Mouse (Mus musculus): ENCODE data around the gene Opa3. TPM values are rescaled to one million over a fixed set of nuclear protein-coding genes. Genes with fewer than 3 reads are reported as not detected.

The Opa3 gene
- polyA plus RNA-seq (2012; rRNA removed), result 18.1 and 19.4 TPM in 2 replicates

- DNase-seq (ENCODE audit: low spot score), result peak; percentile 95
These were observed at the start of gene Opa3 for GRCm38 (mm10) chr7:19227883-19228792. Gene Opa3, plus strand, starts transcription at chr7:19228334.

GRCm38 (mm10) chr7:19178443-19179092 lies 49.6 kb upstream of the Opa3 start:
- DNase-seq (ENCODE audit: low spot score), result peak; percentile 67

GRCm38 (mm10) chr7:19179173-19179572 lies 49.0 kb upstream of the Opa3 start:
- no peak for DNase-seq (ENCODE audit: low spot score)

DNA sequence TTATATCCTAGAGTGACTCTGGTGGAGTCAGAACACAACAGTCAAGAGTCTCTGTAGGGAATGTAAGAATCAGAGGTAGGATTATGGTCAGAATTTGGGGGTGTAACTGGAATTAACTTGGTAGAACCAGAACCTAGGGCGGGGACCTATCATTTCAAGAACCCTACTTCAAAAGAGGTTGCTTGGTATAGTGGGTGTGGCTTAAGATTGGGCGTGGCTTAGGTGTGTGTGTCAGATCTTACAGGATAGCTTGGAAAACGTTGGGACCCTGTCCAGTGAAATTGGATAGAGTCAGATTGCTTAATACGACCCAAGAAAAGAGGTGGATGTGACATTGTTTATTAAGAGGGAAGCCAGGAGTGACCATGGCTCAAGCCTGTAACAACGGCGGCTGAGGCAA lies 48.2 kb upstream of the Opa3 start:
- no peak for DNase-seq (ENCODE audit: low spot score)

GRCm38 (mm10) chr7:19180862-19181429 lies 47.2 kb upstream of the Opa3 start:
- DNase-seq (ENCODE audit: low spot score), result no peak

DNA sequence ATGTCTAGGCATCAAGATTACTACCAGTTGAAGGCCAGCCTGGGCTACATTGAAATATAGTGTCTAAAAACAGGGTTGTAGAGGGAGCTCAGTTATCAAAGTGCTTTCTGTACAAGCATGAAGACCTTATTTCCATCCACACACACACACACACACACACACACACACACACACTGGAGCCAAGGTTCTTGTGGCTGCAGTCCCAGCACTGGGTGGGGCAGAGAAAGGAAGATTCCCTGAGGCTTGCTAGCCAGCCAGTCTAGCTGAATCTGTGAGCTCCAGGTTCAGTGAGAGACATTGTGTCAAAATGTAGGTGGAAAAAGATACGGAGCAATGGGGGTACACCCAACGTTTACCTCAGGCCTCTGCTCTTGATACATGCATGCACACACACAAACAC lies 43.9 kb upstream of the Opa3 start:
- no peak for DNase-seq (ENCODE audit: low spot score)

DNA sequence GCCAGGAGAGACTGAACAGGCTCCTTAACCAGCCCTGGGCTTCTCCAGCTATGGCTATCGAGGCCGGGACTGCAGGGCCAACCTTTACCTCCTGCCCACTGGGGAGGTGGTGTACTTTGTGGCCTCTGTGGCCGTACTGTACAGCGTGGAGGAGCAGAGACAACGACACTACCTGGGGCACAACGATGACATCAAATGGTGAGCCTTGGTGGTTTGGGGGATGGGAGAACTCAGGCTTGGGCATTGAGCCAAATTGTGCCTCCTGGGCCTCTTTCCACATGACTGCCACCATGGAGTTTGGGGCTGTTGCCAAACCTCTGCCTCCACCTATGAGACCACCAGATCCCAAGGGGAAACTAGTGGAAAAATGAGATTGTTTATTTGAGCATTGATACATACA lies 43.4 kb upstream of the Opa3 start:
- no peak for DNase-seq (ENCODE audit: low spot score)

DNA sequence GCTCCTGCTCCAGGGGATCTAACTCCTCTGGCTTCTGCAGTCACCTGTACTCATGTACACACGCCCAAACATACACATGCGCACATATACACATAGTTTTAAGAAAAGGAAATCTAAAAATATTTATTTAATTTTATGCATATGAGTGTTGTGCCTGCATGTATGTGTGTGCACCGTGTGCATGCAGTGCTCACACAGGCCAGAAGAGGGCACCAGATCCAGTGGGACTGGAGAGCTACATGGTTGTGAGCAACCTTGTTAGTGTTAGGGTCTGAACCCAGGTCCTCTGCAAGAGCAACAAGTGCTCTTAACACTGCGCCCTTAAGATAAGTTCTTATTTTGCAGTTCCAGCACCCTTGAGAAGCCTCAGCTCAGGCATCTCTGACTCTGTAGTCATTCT lies 33.5 kb upstream of the Opa3 start:
- no peak for DNase-seq (ENCODE audit: low spot score)

GRCm38 (mm10) chr7:19196676-19197075 lies 31.5 kb upstream of the Opa3 start:
- DNase-seq (ENCODE audit: low spot score), result no peak

DNA sequence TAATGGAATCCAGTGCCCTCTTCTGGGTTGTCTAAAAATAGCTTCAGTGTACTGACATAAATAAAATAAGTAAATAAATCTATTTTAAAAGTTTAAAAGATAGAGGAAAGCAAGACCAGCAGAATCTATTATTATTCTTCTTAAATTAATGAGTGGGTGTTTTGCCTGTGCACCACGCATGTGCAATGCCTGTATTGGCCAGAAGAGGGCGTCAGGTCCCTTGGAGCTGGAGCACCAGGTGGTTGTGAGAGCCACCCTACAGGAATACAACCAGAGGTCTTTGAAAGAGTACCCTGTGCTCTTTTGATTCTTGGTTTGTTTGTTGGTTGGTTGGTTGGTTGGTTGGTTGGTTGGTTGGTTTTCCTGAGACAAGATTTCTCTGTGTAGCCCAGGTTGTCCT lies 30.1 kb upstream of the Opa3 start:
- no peak for DNase-seq (ENCODE audit: low spot score)

- no peak for DNase-seq (ENCODE audit: low spot score)
These were observed 26.5 kb upstream of the Opa3 start for GRCm38 (mm10) chr7:19201660-19202059.

DNA sequence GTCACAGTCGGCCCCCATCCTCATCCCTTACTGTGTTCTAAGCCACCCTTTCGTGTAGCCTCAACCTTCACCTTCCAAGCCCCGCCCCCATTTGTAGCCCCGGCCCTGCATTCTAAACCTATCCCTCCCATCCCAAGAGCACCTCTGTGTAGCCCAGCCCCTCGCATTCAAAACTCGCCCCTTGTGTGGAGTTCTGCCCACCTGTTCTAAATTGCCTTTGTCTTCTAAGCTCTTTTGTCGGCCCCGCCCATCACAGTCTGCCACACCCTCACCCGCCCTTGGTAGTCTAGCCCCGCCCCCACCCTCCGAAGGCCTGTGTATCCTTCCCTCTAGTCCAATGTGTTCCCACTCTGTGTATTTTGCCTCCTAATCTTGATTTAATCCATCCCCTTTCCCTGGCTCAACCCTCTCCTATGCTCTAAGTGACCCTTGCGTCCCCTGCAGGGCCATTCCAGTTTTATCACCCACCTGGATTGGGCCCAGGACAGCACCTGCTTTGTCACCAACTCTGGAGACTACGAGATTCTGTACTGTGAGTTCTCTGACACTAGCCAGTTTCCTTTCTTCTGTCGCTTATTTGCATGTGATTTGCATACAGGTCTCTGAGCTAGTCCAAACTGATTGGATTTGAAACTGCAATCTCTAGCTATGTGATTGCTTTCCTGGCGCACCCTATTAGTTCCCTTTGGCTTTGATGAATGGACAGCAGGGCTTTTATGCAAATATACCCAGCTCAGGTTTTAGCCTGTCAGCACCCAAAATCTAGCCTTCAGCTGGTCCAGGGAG lies 25.9 kb upstream of the Opa3 start:
- DNase-seq (ENCODE audit: low spot score), result no peak

GRCm38 (mm10) chr7:19208201-19208910 lies 19.8 kb upstream of the Opa3 start:
- DNase-seq (ENCODE audit: low spot score), result no peak

GRCm38 (mm10) chr7:19208944-19209472 lies 19.1 kb upstream of the Opa3 start:
- DNase-seq (ENCODE audit: low spot score), result no peak

GRCm38 (mm10) chr7:19209494-19209893 lies 18.6 kb upstream of the Opa3 start:
- no peak for DNase-seq (ENCODE audit: low spot score)

DNA sequence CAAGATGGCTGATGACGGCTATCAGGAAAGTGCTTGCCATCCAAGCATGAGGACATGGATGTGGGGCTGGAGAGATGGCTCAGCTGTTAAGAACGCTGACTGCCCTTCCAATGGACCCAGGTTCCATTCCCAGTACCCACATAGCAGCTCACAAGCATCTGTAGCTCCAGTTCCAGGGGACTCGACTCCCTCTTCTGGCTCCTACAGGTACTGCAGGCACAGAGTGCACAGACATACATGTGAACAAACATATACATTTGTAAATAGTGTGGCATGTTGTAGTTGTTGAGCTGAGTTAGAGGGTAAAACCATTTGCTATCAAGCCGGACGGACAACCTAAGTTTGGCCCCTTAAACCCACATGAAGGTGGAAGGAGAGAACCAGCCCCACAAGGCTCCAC lies 18.1 kb upstream of the Opa3 start:
- DNase-seq (ENCODE audit: low spot score), result no peak

GRCm38 (mm10) chr7:19211041-19211675 lies 17.0 kb upstream of the Opa3 start:
- no peak for DNase-seq (ENCODE audit: low spot score)

GRCm38 (mm10) chr7:19211996-19212755 lies 16.0 kb upstream of the Opa3 start, which contains the start of gene Gpr4:
Gene Gpr4, plus strand, starts transcription at chr7:19212538.
- no peak for DNase-seq (ENCODE audit: low spot score)

- DNase-seq (ENCODE audit: low spot score), result no peak
These were observed 14.7 kb upstream of the Opa3 start for GRCm38 (mm10) chr7:19213385-19213784.

GRCm38 (mm10) chr7:19214369-19214768 lies 13.8 kb upstream of the Opa3 start:
- DNase-seq (ENCODE audit: low spot score), result no peak

All from urinary bladder, adult 2 months (tissue).